Mouse (Mus musculus): ENCODE results near the gene Ntrk2.

Gene Ntrk2

DNA sequence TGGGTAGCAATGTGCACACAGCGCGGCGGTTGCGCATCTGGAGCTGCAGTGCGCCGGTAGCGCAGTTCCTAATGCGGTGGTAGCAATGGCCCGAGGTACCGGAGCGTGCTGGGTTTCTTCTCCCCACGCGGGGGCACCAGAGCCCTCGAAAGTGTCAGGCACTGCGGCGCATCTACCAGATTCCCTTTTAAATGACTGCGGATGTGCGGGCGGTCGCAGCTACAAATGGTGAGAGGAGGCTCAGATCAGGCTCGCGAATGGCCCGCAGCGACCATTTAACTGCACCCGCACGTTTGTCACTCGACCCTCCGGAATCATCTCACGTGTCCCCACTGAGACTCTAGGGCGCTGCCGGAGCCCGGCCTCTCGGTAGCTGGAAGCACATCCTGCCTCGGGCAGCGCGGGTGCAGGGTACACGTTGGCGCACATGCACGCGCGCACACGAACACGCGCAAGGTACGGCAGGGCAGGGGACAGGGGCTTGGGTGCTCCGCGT is at the start of gene Ntrk2:
TSS of gene Ntrk2 (plus strand) at position 173 of the 496 bp plus-strand sequence.
- peak; percentile 83 for DNase-seq (ENCODE audit: low spot score)

GRCm38 (mm10) chr13:58761003-58761630 is 45.3 kb upstream of the Ntrk2 start:
- DNase-seq (ENCODE audit: low spot score): no peak

- DNase-seq (ENCODE audit: low spot score): no peak
Measured at GRCm38 (mm10) chr13:58768258-58768657, 38.1 kb upstream of the Ntrk2 start.

DNA sequence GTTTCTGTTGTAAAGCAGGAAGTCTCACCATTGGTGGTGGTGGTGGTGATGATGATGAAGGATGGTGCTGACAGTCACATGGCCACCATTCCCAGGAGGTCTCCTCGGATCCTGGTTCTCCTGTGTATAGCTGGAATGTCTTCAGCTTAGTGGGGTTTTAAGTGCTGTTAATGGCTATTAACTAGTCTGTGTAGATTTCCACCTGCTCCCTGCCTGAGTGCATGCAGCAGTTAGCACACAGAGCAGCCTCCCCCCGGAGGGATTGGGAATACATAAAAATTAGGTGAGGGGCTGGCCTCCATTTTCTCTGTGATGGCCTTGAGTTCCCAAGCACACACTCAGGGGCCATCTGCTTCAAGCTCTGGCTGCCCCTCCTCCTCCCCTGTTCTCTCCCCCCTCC is 36.9 kb upstream of the Ntrk2 start:
- DNase-seq (ENCODE audit: low spot score): no peak

DNA sequence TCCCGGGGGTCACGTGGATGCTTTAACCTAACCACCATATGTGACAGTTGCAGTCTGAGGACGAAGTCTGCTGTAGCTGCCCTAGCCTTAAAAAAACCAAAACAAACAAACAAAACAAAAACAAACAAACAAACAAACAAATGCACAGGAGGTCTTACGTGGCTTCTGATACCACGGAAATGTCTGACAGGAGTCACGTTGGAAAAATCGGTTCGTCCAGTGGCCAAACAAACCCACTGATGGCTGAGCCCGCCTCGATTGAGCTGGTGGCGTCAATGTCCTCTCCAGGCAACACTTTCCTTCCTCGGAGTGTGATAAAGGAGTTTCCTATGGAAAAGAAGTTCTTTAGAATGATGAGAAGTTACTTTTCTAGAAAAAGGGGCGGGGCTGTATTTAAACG is 27.1 kb upstream of the Ntrk2 start:
- no peak for DNase-seq (ENCODE audit: low spot score)

DNA sequence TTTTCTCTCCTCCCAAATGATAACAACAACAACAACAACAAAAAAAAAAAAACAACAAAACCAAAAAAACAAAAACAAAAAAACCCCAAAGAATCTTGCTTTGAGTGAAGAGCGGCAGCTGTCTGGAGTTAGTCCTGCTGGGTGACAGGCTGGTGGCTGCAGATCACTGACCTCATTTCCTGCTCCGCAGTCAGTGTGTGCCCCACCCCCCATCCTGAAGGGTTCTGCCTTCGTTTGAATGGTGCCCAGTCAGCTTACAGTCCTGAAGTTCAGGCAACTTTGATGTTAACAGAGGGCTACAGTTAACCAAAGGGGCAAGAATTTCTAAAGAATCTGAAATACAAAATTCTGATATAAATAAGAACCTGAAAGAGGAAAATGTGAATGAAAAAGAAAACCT is 19.9 kb upstream of the Ntrk2 start:
- no peak for DNase-seq (ENCODE audit: low spot score)

- DNase-seq (ENCODE audit: low spot score): no peak
Measured at GRCm38 (mm10) chr13:58790741-58791140, 15.6 kb upstream of the Ntrk2 start.

DNA sequence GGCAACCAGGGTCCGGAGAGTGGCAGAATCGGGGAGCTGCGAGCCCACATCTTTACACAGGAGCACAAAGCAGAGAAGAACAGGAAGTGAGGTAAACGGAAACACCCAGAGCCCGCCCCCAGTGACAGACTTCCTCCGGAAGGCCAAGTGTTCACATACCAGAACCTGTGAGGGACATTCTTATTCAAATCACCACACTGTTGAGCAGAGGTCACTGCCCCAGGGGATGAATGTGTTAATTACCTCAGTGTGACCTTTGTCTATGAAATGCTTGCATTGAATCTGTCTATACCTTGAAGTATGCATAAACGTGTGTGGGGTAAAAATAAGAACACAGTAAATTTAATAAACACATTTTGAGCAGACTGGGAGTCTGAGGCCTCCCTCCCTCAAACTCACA is 9.0 kb upstream of the Ntrk2 start:
- DNase-seq (ENCODE audit: low spot score): no peak

GRCm38 (mm10) chr13:58801291-58801690 is 5.1 kb upstream of the Ntrk2 start:
- no peak for DNase-seq (ENCODE audit: low spot score)

- DNase-seq (ENCODE audit: low spot score): no peak
Measured at GRCm38 (mm10) chr13:58803882-58804281, 2.5 kb upstream of the Ntrk2 start.

DNA sequence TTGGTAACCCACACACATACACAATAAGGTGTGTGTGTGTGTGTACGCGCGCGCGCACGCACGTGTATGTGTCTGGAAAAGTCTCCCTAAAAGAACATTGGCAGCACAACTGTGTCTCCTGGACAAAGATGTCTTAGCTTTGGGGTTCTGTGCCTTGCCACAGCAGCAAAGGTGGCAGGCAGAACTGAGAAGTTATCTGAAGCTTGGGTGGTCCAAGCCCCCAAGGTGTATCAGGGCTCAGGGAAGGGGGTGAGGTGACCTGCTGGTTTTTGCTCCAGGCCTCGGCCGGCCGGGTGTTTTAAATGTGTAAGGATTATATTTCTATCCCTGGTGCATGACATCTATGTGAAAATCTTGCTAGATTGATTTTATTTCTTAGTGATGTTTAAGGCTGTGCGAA is 536 bp upstream of the Ntrk2 start:
- no peak for DNase-seq (ENCODE audit: low spot score)

DNA sequence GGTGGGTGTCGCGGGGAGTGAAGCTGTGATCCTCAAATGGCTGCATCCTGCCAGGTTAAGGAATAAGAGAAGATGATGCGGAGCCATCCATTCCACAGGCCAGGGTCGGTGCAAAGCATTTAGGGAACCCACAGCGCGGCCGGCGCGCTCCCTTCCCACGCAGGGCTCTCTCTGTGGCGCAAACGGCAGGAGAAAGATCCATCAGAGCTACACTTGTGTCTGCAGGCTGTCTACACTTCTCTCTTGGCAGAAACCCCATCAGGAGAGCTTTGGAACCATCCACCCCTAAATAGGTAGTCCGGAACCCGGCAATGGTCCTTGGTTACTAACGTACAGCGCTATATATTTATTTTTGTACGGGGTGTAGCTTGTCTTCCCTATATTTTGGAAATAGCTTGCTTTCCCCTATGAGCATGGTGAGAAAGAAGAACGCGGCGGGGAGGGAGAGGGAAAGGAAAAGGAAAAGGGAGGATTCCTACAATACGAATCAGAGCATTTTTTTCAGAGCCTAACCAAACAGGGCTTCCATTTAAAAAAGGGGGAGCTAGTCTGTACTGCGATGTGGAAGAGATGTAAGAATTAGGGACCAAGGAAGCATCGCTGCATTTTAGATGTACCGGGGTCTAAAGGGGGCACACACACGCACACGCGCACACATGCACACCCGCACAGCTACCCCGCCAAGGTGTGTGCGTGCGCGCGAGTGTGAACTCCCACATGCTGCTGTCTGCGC is 693 bp downstream of the Ntrk2 start:
- DNase-seq (ENCODE audit: low spot score): peak; percentile 37

DNA sequence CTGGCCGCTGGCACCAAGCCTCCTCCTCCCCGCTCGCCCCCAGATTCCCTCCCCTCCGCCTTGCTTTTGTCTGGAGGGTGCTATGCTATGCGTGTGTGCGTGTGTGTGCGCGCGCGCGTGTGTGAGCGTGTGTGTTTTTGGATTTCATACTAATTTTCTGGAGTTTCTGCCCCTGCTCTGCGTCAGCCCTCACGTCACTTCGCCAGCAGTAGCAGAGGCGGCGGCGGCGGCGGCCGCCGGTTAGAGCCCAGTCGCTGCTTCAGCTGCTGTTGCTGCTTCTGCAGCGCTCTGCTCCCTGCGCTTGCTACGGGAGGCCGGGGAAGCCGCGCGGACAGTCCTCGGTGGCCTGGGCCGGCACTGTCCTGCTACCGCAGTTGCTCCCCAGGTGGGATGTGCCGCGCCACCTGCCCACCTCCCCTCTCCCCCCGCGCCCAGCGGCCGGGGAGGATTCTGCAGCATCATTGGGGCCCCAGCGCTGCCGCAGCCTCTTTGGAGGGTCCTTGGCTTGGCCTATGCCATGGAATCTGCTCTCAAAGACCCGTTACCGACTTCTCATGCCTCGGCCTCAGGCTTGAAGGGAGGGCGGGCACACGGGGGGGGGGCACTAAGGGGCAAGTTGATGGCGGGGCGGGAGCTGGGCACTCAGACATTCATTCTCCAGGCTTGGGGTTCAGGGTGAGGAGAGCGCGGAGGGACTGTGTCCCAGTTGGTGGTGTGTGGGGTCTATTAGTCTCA is 1.4 kb downstream of the Ntrk2 start:
- peak; percentile 67 for DNase-seq (ENCODE audit: low spot score)

GRCm38 (mm10) chr13:58808381-58808821 is 2.0 kb downstream of the Ntrk2 start:
- peak; percentile 27 for DNase-seq (ENCODE audit: low spot score)

DNA sequence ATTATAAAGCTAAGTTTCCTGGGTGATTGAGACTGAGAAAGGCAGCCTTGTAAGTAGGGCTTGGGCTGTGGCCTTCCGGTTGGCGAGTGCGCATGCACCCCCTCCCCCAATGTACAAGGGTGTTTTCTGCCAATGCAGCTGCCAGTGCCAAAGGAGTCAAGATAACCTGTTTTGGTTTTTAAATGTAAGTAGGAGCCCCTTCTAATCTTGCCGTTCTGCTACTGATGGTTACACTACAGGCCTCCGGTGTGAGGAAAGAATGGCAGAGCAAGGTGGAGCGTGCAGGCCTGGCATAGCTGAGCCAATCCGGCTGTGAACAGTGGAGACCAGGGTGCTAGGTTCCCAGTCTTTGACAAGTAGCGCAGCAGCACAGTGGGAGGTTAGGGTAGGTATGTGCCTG is 3.6 kb downstream of the Ntrk2 start:
- DNase-seq (ENCODE audit: low spot score): peak; percentile 32

GRCm38 (mm10) chr13:58824752-58825151 is 18.4 kb downstream of the Ntrk2 start:
- no peak for DNase-seq (ENCODE audit: low spot score)

DNA sequence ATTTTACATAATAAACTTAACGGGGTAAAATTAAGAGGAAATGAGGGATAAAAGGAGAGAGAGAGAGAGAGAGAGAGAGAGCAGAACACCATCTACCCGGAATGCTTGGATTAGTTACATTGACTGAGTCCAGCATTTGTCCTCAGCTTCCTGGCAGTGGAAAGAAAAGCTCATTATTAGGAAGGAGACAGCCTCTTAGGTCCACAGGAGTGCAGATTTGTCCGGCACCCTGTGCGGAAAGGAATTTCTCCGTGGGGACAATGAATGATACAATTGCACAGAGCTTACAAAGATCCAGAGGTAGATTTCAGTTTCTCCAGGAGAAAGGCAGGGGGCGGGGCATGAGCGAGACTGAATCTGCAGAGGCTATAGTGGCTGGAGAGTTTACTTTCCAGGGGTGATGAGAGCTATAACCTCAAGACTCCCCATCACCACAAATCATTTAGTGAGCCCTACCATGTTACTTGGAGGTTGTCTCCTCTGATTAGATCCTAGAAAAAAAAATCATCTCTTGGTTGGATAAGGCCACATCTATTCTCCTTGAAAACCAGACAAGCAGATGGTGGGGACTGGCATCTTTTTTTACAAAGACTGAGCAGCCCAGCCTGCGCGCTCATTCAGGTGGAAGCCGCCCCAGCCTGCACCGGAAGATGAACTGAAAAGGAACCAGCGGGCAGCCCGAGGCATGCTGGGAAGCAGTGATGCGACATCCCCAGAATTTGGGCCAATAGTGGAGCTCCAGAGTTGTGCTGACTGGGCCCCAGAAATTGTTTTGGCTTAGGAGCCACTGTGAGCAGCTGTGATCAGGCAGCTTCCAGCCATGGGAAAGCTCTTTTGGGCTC is 20.2 kb downstream of the Ntrk2 start:
- no peak for DNase-seq (ENCODE audit: low spot score)

- DNase-seq (ENCODE audit: low spot score): no peak
Measured at GRCm38 (mm10) chr13:58831999-58832398, 25.6 kb downstream of the Ntrk2 start.

DNA sequence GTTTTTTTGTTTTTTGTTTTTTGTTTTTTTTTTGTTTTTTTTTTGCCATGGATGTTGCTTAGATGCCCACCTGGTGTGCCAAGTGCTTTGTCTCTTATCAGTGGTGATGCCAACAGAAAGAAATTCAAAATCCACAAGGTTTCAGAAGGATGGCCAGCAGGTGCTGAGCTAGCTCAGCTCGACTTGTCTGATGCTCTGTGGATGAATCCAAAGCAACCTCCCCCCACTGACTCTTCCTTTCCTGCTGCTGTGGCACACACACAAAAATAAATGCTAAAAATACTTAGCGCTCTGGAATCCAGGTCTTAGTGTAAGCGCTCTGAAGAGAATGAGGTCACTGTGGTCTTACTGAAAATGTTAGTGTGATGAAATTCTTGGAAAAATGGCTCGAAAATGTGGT is 28.4 kb downstream of the Ntrk2 start:
- no peak for DNase-seq (ENCODE audit: low spot score)

GRCm38 (mm10) chr13:58836891-58837290 is 30.5 kb downstream of the Ntrk2 start:
- DNase-seq (ENCODE audit: low spot score): no peak

DNA sequence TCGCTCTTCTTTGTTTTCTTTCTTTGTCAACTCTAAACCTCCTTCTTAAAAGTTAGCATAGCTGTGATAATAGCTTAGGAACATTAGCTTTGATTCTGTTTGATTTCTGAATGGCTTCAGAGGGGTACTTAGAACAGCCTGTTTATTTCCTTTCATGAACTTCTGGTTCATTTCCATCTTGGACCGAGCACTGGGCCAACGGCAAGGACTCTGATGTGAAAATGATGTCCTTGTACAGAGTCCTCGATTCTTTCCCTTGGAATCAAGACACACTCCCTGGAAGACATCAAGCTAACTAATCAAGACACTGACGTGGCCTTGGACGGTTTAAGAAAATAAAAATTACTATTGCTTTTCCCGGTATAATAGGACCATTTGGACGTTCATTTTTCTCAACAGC is 31.7 kb downstream of the Ntrk2 start:
- DNase-seq (ENCODE audit: low spot score): no peak

Data from layer of hippocampus, adult 9-10 months (tissue).